Mouse (Mus musculus) stomach, postnatal 0 days (tissue): ENCODE data around the gene Xylt1. TPM values are rescaled to one million over a fixed set of nuclear protein-coding genes. Genes with fewer than 3 reads are reported as not detected.

Experiments
- ATAC-seq: fragments of 200-750 bp; cut with Nextera tagmentation; 2 replicates; pipeline ENCODE4 v1.8.0; 2017; ENCODE audit not compliant: low FRiP score, low TSS enrichment
- DNase-seq: peaks from one replicate; pipeline ENCODE4 v3.0.0-alpha.2; 2016; ENCODE audit warnings: low spot score
- H3K27ac ChIP-seq: fragments of 300-500 bp; sonication (generic); replicated peaks from 2 replicates; pipeline ENCODE4 v1.5.1; 2014; ENCODE audit warnings: mild to moderate bottlenecking, control low read depth
- H3K27me3 ChIP-seq: fragments of 300-500 bp; sonication (generic); 2 replicates; pipeline ENCODE4 v1.6.1; 2014; ENCODE audit warnings: low read length; ENCODE audit not compliant: control insufficient read depth, insufficient read depth
- H3K36me3 ChIP-seq: fragments of 300-500 bp; sonication (generic); 2 replicates; pipeline ENCODE4 v1.6.1; 2014; ENCODE audit warnings: low read length, mixed read lengths; ENCODE audit not compliant: control insufficient read depth, insufficient read depth
- H3K4me1 ChIP-seq: fragments of 300-500 bp; sonication (generic); replicated peaks from 2 replicates; pipeline ENCODE4 v1.6.1; 2014; ENCODE audit warnings: antibody characterized with exemption; ENCODE audit not compliant: control insufficient read depth, insufficient read depth
- H3K4me2 ChIP-seq: fragments of 300-500 bp; sonication (generic); replicated peaks from 2 replicates; pipeline ENCODE4 v1.6.1; 2014; ENCODE audit warnings: low read depth, mild to moderate bottlenecking, control low read depth, moderate library complexity
- H3K4me3 ChIP-seq: fragments of 300-500 bp; sonication (generic); 2 replicates; pipeline ENCODE4 v1.5.1; 2014; ENCODE audit warnings: low read depth, low read length, control low read depth
- H3K9ac ChIP-seq: fragments of 300-500 bp; sonication (generic); 2 replicates; pipeline ENCODE4 v1.6.1; 2014; ENCODE audit warnings: mild to moderate bottlenecking, low read length, control low read depth, mixed read lengths
- H3K9me3 ChIP-seq: fragments of 300-500 bp; sonication (generic); 2 replicates; pipeline ENCODE4 v1.6.1; 2016; ENCODE audit warnings: low read length; ENCODE audit not compliant: control insufficient read depth
- CTCF ChIP-seq: IDR thresholded peaks from 2 replicates; pipeline ENCODE4 v1.5.1; 2016; ENCODE audit warnings: antibody characterized with exemption, low read depth, mild to moderate bottlenecking, moderate library complexity
- EP300 ChIP-seq: optimal IDR thresholded peaks from 2 replicates; pipeline ENCODE3; 2016; ENCODE audit warnings: antibody characterized with exemption
- WGBS: fragments of 180-500 bp; shearing (Covaris S2); extraction: QIAGEN DNeasy Blood & Tissue Kit; methylation state at CpG from one replicate; pipeline ENCODE4 v1.1.7; 2014; 5-methylcytosine and 5-hydroxymethylcytosine counted together
- polyA plus RNA-seq: library from polyadenylated mRNA; unstranded; fragments of >200 nt; fragmentation: Nextera tagmentation; extraction: Ambion mirVana; gene quantifications from 2 replicates; pipeline ENCODE4 v1.2.1, GENCODE M21; 2015

Gene Xylt1
- polyA plus RNA-seq, 1 experiment from 2014 or later: 0.36 TPM

DNA sequence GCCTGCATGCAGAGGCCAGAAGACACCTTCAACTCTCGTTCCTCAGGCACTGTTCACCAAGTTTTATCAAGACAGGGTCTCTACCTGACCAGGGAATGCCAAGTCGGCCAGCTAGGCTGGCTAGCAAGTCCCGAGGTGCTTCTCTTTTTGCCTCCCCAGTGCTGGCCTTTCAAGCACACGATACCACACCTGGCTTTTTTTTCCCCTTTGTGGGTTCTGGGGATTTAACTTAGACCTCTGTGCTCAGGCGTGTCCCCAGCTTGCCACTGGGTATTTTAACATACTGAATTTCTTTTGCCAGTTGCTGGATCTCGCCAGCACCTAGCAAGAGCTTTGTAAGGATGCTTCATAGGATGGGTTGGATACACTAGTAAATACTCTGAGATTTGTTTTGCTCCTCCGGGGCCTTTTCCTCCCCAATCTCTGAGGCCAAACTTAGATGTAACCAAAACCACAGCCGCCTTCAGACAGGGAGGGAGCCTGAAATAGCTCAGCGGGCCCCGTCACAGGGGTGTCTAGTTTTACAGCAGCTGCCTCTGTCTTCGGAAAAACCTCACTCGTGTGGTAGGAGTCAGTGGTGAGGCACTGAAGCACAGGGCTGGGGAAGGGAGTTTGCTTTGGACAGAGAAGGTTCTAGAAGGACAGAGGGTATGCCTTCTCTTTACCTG, 33.7 kb downstream of the Xylt1 start:
- H3K36me3 ChIP-seq: no peaks in the 10 kb centered on the region
- H3K4me3 ChIP-seq: no peak overlapping the region
- H3K4me2 ChIP-seq: no peak overlapping the region
- no peaks in the 10 kb centered on the region for H3K27me3 ChIP-seq
- DNase-seq (no peak), ATAC-seq (no peak)
- no peak overlapping the region for H3K27ac ChIP-seq
- no peak for TF ChIP-seq CTCF
- no peak for TF ChIP-seq EP300
- no peaks in the 10 kb centered on the region for H3K4me1 ChIP-seq
- no peaks in the 10 kb centered on the region for H3K9me3 ChIP-seq
- WGBS: 70% methylated on average over 12 of the region's 12 CpGs
- no peak overlapping the region for H3K9ac ChIP-seq

DNA sequence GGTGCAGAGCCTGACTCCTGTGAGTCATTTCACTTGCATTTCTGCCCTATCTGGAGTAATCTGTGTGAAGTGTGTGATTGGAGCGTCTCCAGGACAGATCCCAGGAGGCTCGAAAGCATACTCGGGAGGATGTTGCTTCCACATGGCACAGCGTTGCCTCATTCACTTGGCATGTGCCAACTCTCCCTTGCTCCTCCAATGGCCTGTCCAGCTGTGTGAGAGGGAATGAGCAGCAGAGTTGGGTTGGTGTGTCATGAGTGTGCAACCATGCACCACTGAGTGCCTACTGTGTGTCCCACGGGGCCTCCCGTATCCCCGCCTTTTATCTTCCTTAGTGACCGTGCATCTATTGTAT, 34.2 kb downstream of the Xylt1 start:
- Histone ChIP-seq H3K27me3 (no peaks in the 10 kb centered on the region), H3K4me1 (no peaks in the 10 kb centered on the region), H3K9me3 (no peaks in the 10 kb centered on the region), H3K36me3 (no peaks in the 10 kb centered on the region), H3K4me3 (no peak overlapping the region), H3K9ac (no peak overlapping the region), H3K27ac (no peak overlapping the region), H3K4me2 (no peak overlapping the region)
- no peak for TF ChIP-seq CTCF
- no peak for TF ChIP-seq EP300
- 83% methylated on average over 8 of the region's 8 CpGs for WGBS
- ATAC-seq (no peak), DNase-seq (no peak)

DNA sequence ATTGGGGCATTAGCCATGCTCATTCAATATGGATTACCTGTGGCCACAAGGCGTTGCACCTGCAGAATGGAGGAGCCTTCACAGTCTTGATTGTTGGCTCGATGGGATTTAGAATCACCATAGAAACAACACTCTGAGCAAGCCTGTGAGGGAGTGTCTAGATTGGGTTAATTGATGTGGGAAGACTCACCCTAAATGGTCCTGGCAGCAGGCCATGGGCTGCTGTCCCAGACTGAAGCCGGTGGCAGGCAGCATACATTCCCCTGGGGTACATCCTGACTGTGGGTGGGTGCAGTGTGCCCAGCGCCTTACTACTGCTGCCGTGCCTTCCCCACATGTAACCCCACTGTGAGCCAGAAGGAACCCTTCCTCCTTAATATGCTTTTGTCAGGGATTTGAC, 38.3 kb downstream of the Xylt1 start:
- peak; percentile 17 for DNase-seq
- no peak overlapping the region for H3K4me2 ChIP-seq
- 41% methylated on average over 5 of the region's 5 CpGs for WGBS
- TF ChIP-seq EP300 (no peak), CTCF (no peak)
- no peak overlapping the region for H3K9ac ChIP-seq
- no peak for ATAC-seq
- H3K4me3 ChIP-seq: no peak overlapping the region
- no peaks in the 10 kb centered on the region for H3K9me3 ChIP-seq
- H3K27ac ChIP-seq: no peak overlapping the region
- H3K4me1 ChIP-seq: no peaks in the 10 kb centered on the region
- no peaks in the 10 kb centered on the region for H3K36me3 ChIP-seq
- no peaks in the 10 kb centered on the region for H3K27me3 ChIP-seq

DNA sequence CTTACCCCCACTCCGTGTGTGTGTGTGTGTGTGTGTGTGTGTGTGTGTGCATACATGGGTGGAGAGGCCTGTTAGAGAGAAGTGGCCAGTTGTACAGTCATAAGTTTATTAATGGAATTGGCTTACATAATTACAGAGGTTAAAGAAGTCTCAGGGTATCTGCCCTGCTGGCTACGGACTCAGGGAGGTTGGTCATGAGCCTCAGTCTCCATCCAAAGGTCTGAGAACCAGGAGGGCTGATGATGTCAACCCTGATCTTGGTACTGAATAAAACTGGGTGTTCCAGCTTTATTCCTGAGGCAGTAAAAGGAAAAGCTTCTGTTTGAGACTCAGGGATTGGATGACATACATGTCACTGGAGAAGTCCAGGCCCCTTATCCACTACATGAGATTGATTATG, 39.1 kb downstream of the Xylt1 start:
- WGBS: 76% methylated on average over 2 of the region's 2 CpGs
- Histone ChIP-seq H3K9ac (no peak overlapping the region), H3K27me3 (no peaks in the 10 kb centered on the region), H3K9me3 (no peaks in the 10 kb centered on the region), H3K4me1 (no peaks in the 10 kb centered on the region), H3K4me2 (no peak overlapping the region), H3K27ac (no peak overlapping the region), H3K4me3 (no peak overlapping the region), H3K36me3 (no peaks in the 10 kb centered on the region)
- ATAC-seq: no peak
- no peak for DNase-seq
- no peak for TF ChIP-seq EP300
- no peak for TF ChIP-seq CTCF

DNA sequence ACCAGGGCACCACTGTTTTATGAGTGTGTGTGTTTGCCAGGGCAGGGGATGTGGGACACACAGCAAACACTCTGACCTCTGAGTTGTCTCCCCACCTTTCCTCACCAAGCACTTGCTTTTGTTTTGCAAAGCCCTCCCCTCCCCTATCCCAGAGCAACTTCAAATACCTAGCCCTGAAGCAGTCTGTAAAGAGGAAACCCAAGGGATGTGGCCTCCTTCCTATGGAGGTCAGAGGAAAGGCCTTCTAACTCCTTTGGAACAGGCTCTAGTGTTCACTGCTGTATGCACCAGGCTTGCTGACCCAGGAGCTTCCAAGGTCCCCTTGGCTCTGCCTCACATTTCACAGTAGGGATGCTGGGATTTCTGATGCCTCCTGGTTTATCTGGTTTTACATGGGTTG, 39.5 kb downstream of the Xylt1 start:
- H3K27ac ChIP-seq: no peak overlapping the region
- no peak overlapping the region for H3K4me2 ChIP-seq
- no peaks in the 10 kb centered on the region for H3K4me1 ChIP-seq
- TF ChIP-seq CTCF: no peak
- TF ChIP-seq EP300: no peak
- no peaks in the 10 kb centered on the region for H3K27me3 ChIP-seq
- H3K9ac ChIP-seq: no peak overlapping the region
- ATAC-seq: no peak
- H3K4me3 ChIP-seq: no peak overlapping the region
- H3K9me3 ChIP-seq: no peaks in the 10 kb centered on the region
- H3K36me3 ChIP-seq: no peaks in the 10 kb centered on the region
- DNase-seq: no peak

DNA sequence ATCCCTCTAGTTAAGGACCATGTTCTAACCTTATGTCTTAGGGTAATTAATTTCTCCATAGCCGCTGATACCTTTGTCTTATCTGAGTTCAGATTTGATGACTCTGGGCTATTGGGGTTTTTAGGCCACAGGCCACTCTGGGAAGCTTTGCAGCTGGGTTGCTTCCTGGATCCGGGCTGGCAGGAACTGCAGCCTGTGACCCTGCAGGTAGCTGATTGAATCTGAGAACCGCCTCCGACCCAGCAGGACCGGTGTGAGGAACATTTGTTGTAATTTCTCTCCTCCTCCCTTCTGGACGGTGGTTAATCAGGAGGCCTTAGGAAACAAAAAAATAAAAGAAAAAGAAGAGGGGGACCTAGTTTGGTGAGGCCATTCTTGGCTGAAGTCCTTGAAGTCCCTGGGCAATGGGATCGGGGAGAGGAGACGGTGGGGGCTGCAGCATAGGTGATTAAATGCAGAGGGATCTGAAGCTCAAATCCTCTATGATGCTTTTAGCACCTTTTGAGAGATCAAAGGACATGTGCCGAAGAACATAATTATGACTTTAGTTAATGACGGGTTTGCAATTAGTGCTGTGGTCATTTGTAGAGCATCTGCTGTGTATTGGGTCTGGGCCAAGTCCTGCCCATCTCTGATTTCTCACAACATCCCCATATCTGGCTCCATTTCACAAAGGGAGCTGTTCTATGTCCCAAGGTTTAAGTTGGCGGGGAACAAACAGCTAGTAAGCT, 40.2 kb downstream of the Xylt1 start:
- no peak overlapping the region for H3K4me3 ChIP-seq
- H3K9ac ChIP-seq: no peak overlapping the region
- no peaks in the 10 kb centered on the region for H3K36me3 ChIP-seq
- WGBS: 62% methylated on average over 11 of the region's 11 CpGs
- no peak overlapping the region for H3K4me2 ChIP-seq
- H3K9me3 ChIP-seq: no peaks in the 10 kb centered on the region
- H3K27me3 ChIP-seq: no peaks in the 10 kb centered on the region
- TF ChIP-seq CTCF (no peak), EP300 (no peak)
- DNase-seq (no peak), ATAC-seq (no peak)
- H3K27ac ChIP-seq: no peak overlapping the region
- no peaks in the 10 kb centered on the region for H3K4me1 ChIP-seq
